Mouse (Mus musculus) testis, adult 2 months (tissue): ENCODE results near the gene Tle6.

ENCODE experiments used
- CTCF ChIP-seq: fragments of 200-500 bp; IDR thresholded peaks from 2 replicates; pipeline ENCODE4 v1.5.1; 2012; ENCODE audit warnings: low read depth, mild to moderate bottlenecking, inconsistent platforms, low read length, moderate library complexity; ENCODE audit not compliant: control insufficient read depth, insufficient read depth, insufficient replicate concordance
- POLR2A ChIP-seq: fragments of 200-500 bp; IDR thresholded peaks from 2 replicates; pipeline ENCODE4 v1.6.1; 2012; ENCODE audit warnings: low read depth, mild to moderate bottlenecking, inconsistent platforms, low read length, moderate library complexity; ENCODE audit not compliant: control insufficient read depth

DNA sequence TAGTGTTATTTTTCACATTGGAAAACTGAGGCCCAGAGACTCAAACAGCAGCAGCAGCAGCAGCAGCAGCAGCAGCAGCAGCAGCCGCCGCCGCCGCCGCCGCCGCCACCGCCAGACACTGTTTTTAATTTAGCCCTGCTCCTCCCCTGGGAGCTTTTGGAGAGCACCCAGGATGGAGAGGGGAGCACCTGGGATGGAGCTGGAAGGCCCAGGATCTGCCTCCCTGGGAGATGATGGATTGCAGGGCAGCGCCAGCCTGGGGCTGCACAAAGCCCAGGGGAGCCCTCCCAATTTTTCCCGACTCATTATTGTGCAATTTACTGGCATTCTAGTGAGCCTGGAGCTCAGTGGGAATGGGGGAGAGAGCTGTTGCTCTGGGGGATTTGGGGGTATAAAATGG, 4.3 kb downstream of the Tle6 start:
- TF ChIP-seq POLR2A = no peak
- TF ChIP-seq CTCF = no peak
